Mouse (Mus musculus) spleen, adult 10 weeks (tissue): ENCODE results near the gene Cox8b. TPM values are rescaled to one million over a fixed set of nuclear protein-coding genes. Genes with fewer than 3 reads are reported as not detected.

Experiments
- polyA plus RNA-seq: library from polyadenylated mRNA; stranded (reverse); fragments of 350-450 nt; fragmentation: Illumina TruSeq; extraction: RNeasy Lipid Tissue Mini Kit (QIAGEN cat#74804); gene quantifications from one replicate; pipeline ENCODE4 v1.2.3, GENCODE M21; 2015; ENCODE audit warnings: low replicate concordance; ENCODE audit not compliant: insufficient read depth

The Cox8b gene
- polyA plus RNA-seq, result not detected

GRCm38 (mm10) chr7:140900220-140900619 lies at the start of gene Cox8b:
Gene Cox8b (minus strand): TSS chr7:140900446.

GRCm38 (mm10) chr7:140941222-140942051 lies 41.2 kb upstream of the Cox8b start, which contains the start of gene Pgghg:
Gene Pgghg (plus strand): TSS chr7:140941391.

GRCm38 (mm10) chr7:140920418-140921029 lies 20.3 kb upstream of the Cox8b start, which contains the start of gene Nlrp6:
Gene Nlrp6 (plus strand): TSS chr7:140920902.

GRCm38 (mm10) chr7:140881696-140882468 lies 18.4 kb downstream of the Cox8b start, which contains the start of the genes Psmd13 and Sirt3:
Gene Psmd13 (plus strand): TSS chr7:140881968.
Gene Sirt3 (minus strand): TSS chr7:140882309.

GRCm38 (mm10) chr7:140857550-140858505 lies 42.4 kb downstream of the Cox8b start, which contains the start of gene Bet1l:
Gene Bet1l (minus strand): TSS chr7:140857577.

GRCm38 (mm10) chr7:140856785-140857549 lies 43.3 kb downstream of the Cox8b start, which contains the start of gene Ric8a:
Gene Ric8a (plus strand): TSS chr7:140856957.

GRCm38 (mm10) chr7:140855860-140856784 lies 44.1 kb downstream of the Cox8b start, which contains the start of gene Gm45785:
Gene Gm45785 (minus strand): TSS chr7:140856331.

Other genes with a start within 250 kb of the Cox8b start
- gene Olfr539, start 240.5 kb downstream of the Cox8b start, polyA plus RNA-seq, result not detected
- not detected for gene Olfr45, start 218.5 kb downstream of the Cox8b start, polyA plus RNA-seq
- not detected for gene Olfr541, start 203.2 kb downstream of the Cox8b start, polyA plus RNA-seq
- gene Cyp2e1, start 136.7 kb downstream of the Cox8b start, polyA plus RNA-seq, result 5.1 TPM
- gene Syce1, start 112.6 kb downstream of the Cox8b start, polyA plus RNA-seq, result 0.75 TPM
- not detected for gene Zfp941, start 78.3 kb downstream of the Cox8b start, polyA plus RNA-seq
- gene Urah, start 65.4 kb downstream of the Cox8b start, polyA plus RNA-seq, result not detected
- gene Scgb1c1, start 54.9 kb downstream of the Cox8b start, polyA plus RNA-seq, result not detected
- not detected for gene Odf3, start 52.6 kb downstream of the Cox8b start, polyA plus RNA-seq
- gene Gm45785, start 44.1 kb downstream of the Cox8b start, polyA plus RNA-seq, result not detected
- gene Ric8a, start 43.5 kb downstream of the Cox8b start, polyA plus RNA-seq, result 50.8 TPM
- 16.2 TPM for gene Bet1l, start 42.9 kb downstream of the Cox8b start, polyA plus RNA-seq
- gene Psmd13, start 18.5 kb downstream of the Cox8b start, polyA plus RNA-seq, result 119 TPM
- 10.2 TPM for gene Sirt3, start 18.1 kb downstream of the Cox8b start, polyA plus RNA-seq
- 0.07 TPM for gene Nlrp6, start 20.5 kb upstream of the Cox8b start, polyA plus RNA-seq
- 11.0 TPM for gene Pgghg, start 40.9 kb upstream of the Cox8b start, polyA plus RNA-seq
- 0.47 TPM for gene Ifitm5, start 49.8 kb upstream of the Cox8b start, polyA plus RNA-seq
- gene Gm45717, start 55.5 kb upstream of the Cox8b start, polyA plus RNA-seq, result not detected
- 142 TPM for gene Ifitm2, start 55.5 kb upstream of the Cox8b start, polyA plus RNA-seq
- 72.5 TPM for gene Ifitm1, start 66.8 kb upstream of the Cox8b start, polyA plus RNA-seq
- 262 TPM for gene Ifitm3, start 110.3 kb upstream of the Cox8b start, polyA plus RNA-seq
- 60.0 TPM for gene Ifitm6, start 117.5 kb upstream of the Cox8b start, polyA plus RNA-seq
- gene Gm17387, start 128.7 kb upstream of the Cox8b start, polyA plus RNA-seq, result not detected
- 0.21 TPM for gene B4galnt4, start 160.7 kb upstream of the Cox8b start, polyA plus RNA-seq
- gene Pkp3, start 177.8 kb upstream of the Cox8b start, polyA plus RNA-seq, result 14.6 TPM
- 22.3 TPM for gene Sigirr, start 200.1 kb upstream of the Cox8b start, polyA plus RNA-seq
- gene Ano9, start 217.4 kb upstream of the Cox8b start, polyA plus RNA-seq, result not detected
- 20.3 TPM for gene Ptdss2, start 221.9 kb upstream of the Cox8b start, polyA plus RNA-seq